Mouse (Mus musculus) left cerebral cortex, adult 18-20 months (tissue): ENCODE results near the gene Trappc3l. TPM values are rescaled to one million over a fixed set of nuclear protein-coding genes. Genes with fewer than 3 reads are reported as not detected.
"Not testable (repeated sequence)": the region's sequence is repeated elsewhere in the genome, so short reads cannot be mapped to it uniquely, and the experiment has no call there.

ENCODE experiments used
- DNase-seq, 2 experiments: peaks; one replicate each; pipeline ENCODE4 v3.0.0; 2021 to 2022; ENCODE audit warnings: low spot score in 2 of 2, mixed read lengths in 1 of 2
- long read RNA-seq, 2 experiments: library from polyadenylated mRNA; stranded (forward); transcript quantifications; one replicate each; pipeline ENCODE4 v2.0.0; 2021
- total RNA-seq, 2 experiments: library from RNA; stranded (reverse); gene quantifications; 2 replicates each; pipeline ENCODE4 v1.2.3; 2021

Trappc3l gene
- under 1 TPM in 1 of 2 experiments, not detected in 1; 0.40 TPM for total RNA-seq
- long read RNA-seq, experiment 1: 0 reads
- long read RNA-seq, experiment 2: 0 reads

DNA sequence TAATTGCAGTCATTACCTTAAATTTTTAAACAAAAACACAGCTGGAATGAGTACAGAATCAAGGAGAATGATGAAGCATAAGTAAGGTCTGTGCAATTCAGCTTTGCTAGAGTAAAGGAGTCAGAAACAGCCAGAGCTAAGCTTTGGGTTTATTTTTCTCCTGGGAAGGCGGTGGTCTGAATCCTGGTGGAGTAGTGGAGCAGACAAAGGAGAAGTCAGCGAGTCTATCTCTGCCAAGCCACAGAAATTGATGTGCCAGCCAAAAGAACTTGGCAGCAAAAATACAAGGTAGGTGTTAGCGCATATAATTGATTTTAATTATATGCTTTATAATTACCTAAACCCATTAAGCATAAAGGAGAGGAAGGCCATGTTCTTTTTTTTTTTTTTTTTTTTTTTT lies at the start of gene Trappc3l:
Gene Trappc3l (plus strand): TSS at position 197 of the 400 bp plus-strand sequence.
- no peak for DNase-seq

DNA sequence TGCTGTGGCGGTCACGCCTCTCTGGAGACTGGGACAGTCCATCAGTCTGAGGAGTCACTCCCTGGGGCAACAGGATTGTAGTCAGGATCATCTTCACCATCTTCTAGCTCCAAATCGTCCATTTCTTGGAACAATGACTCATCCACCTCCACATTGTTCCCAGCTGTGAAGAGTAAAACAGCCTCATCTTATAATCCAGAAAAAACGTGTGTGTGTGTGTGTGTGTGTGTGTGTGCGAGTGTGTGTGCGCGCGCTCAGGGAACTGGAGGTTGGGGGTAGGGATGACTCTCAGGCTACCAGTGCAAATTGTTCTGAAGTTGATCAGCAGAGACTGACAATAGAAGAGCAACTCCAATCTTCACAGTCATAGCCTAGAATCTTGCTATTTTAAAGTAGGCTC lies 40.7 kb upstream of the Trappc3l start:
- not testable (repeated sequence) for DNase-seq

DNA sequence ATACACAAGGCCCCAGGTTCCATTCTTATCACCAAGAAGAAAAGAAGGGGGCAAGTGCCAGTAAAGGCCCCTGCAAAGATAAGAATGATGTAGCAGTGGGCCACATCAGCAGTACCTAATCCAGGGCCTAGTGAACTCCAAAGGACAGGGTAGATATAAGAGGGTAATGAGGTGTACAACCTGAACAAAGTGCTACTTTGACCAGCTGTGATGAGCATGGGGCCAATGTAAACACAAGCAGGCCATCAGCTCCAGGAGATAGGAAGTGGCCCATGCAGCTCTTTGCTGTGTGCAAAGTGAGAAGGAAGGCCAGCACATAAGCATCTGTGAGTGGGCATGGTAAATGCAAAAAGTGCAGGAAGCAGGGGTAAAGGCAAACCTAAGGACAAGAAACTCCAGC lies 39.0 kb upstream of the Trappc3l start:
- no peak for DNase-seq

DNA sequence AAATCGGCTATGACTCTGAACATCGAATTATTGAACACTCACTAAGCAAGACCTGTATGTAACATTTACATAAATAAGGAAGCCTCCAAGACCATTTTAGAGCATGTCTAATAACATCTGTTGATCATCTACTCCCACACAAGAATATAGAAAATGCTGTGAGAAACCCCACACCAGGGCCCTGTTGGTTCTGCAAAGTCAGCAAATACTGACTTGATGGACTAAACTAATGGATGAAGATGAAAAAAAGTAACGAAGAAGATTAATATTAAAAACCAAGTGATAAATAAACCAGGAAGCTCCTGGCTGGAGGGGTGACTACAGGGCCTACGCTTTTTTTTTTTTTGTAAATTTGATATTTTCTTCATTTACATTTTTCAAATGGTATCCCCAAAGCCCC lies 24.8 kb upstream of the Trappc3l start:
- no peak for DNase-seq

DNA sequence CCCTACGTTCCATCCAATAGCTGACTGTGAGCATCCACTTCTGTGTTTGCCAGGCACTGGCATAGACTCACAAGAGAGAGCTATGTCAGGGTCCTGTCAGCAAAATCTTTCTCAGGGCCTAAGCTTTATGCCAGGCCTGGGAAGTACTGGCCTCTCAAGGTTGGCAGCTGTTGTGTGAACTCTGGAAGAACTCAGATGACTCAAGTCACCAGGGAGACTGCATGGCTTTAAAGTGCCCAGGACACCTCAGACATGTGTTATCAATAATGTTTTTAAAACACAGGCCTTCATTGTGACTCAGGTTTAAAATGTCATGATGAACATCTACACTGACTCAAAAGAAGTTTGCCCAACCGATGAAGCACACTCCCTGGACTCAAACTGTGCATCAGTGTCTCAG lies 24.2 kb upstream of the Trappc3l start:
- DNase-seq: no peak

DNA sequence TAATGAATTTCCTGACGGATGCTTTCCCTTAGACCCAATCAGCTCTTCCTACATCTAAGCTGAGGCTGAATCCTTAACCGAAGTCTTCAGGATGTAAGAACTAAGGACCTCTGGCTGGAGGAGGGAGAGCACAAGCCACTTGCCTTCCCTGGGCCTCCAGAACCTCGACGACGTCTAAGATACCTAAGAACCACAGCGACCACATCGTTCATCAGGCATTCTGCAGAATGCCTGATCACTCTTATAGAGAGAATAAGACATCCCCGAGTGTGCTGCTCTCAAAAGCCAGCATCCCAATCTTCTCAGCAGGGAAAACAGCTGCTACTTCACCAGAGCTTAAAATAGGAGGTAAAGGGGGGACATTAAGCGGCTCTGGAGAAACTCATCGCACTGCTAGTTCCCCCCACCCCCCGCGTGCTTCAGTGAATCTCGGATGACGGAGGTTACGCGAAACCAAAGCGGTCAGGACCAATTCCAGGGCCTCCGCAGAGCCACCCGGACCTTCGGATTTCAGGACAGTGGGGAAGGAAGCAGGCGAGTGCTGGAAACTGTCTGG lies 18.6 kb upstream of the Trappc3l start:
- no peak for DNase-seq

DNA sequence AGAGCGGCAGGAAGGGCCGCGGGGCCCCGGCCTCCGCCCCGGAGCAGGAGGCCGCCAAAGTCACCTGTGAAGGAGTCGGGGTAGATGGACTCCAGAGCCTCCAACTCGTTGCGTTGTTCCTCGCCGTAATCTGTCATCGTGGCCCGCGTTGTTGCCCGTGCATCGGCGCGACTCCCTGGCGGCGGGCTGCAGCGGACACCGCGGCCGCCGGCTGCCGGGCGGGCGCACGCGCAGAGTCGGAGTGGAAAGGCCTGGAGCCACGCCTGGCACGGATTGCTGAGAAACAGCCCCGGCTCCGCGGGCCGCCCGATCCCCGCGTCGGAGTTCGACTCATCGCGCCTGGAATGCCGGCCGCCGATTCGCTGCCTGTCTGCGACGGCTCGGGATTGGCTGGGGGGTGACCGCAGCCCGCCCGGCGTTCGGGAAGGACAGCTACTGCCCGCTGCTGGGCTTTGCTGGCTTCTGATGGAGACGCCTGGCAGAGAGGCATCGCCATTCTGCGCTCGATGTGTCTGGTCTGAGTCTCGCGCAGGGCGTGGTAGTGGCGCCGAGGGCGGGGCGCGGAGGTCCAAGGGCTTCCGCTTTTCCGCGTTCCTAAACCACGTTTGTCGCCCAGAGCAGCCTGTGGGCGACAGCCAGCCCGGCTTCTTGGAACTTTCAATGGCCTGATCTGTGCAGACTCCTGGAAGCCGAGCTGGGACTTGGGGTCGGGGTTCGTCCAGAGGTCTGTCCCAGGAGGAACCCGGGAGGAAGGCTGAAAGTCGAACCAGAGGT lies 17.9 kb upstream of the Trappc3l start, which contains the start of gene Rwdd1:
Gene Rwdd1 (minus strand): TSS at position 323 of the 774 bp plus-strand sequence.
- DNase-seq: peak; percentile 96 to 99

DNA sequence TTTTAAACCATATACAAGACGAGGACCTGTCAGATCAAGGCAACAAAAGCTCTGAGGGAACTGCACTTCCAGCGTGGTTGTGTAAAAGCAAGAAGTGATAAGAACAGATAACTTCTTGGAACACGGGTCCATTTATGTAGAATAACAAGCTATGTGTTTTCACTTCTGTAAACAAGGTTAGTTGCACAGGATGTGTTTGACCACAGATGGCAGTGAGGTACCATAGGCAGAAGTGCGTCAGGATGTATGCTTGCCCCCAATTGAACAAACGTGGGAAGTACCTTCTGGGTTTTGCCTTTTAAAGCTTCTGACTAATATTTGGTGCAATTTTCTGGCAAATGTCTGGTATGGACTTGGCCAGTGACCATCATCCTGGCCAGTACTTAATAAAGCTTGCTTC lies 7.1 kb upstream of the Trappc3l start:
- DNase-seq: no peak

DNA sequence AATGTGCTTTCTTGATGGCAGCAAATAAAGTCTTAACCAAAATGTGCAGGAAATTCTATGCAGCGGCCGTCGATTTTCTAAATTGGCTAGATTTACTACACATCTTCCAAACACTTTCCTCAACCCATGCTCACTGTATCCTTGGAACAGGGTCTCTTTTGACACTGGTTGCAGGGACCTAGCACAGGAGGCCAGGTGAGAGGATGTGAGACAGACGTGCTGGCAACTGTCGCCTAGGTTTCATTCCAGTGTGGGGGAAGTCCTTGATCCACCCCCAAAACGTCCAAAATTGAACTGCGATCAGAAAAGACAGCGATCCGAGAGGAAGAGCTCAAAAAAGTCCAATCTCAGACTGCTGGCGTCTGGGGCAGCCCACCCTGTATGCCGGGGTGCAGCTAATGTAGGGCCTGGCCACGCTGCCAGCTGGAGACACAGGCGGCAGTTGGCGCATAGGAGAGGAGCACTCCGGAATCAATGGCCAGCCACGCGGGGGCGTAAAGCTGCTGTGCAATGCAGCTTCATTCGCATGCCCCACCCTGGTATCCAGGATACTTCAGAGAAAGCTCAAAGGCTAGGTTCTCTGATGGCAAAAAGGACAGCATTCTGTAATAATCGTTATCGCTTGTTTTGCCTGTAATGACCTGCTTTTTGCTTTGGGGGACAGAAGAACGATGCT lies 3.6 kb upstream of the Trappc3l start:
- DNase-seq: peak; percentile 76 to 84

DNA sequence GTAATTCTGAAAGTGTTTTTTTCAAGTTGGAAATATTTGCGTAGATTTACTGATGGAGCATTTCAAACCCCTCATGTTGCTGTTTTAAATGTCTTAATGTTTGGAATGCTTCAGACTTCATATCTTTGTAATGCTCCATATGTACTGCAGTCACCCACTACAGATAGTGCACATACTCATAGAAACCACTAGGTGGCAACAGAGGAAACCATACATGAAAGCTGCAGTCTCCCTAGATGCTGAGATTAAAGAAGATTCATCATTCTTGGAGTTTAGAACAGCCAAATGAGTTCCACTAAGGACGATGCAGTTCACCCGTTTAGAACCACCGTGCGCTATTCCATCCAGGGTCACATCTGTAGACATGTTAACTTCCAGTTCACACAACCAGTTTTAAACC lies 810 bp upstream of the Trappc3l start:
- DNase-seq: peak in 1 of 2 experiments; percentile 2

DNA sequence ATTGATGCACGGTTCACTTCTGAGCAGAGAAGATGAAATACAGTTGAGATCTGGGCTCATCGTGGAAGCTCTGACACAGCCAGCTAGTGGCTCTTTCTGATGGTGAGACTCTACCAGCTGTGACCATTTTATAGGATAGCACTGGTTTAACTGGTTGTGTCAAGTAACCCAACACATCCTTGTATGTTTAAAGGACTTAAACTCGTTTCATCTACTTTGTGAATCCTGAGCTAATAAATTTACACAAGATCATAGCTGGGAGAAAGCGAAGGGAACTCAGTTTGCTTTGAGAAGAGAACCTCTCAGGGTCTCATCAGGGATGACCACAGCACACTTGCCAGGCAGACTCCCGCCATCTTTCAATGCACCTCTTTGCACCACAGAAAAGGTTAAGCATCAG lies 6.8 kb downstream of the Trappc3l start, which contains the start of gene Calhm4:
Gene Calhm4 (minus strand): TSS at position 101 of the 400 bp plus-strand sequence.
- DNase-seq: no peak

DNA sequence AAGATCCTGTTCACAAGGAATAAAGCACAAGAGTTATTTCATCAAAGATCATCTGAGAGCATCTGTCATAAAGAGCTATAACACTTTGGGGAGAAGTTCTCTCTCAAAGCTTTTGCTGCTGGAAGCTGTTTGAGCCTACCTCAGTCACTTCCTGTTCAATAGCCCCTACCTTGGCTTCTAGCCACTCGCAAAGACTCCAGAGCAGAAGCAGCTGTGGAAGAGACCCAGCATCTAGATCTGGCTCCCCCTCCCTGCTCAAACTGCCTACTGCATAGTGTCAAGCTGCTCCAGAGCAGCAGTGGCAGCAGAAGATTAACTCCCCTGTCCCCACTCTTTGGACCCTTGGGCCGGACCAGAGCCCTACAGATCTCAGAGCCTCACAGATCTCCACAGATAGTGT lies 16.6 kb downstream of the Trappc3l start:
- DNase-seq: no peak

DNA sequence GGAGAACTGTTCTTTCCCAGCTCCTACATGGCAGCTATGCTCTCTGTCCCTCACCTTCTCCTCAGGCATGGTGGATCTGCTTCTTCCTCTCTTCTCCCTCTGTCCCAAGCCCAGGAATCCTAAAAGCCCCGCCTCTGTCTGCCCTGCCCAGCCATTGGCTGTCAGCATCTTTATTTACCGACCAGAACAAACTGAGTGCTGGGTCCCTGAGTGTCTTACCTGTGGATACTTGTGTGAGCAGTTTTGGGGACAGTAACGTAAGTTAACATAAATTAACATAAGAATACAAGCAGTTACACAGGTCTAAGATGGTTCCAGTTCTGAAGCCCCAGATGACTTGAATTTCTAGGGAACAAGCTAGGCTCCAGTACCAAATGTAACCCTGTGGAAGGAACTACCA lies 29.2 kb downstream of the Trappc3l start:
- DNase-seq: no peak

DNA sequence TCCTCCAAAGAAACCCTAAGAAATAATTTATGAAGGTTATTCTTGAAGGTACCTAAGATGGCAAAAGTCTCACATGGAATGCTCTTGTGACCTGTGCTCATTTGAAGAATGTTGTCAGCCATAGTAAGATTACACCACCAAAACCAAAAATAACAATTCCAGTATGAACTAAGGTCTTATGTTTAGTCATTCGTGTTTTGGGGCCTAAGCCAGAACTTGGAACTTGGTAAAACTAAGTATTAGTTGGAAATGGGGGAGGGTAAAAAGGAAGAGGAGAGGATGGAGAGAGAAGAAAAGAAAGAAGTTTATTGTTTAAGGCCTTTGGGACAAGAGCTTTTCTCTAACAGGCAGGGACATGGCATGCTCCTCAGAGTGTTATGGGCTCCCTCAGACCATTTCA lies 32.2 kb downstream of the Trappc3l start:
- no peak for DNase-seq

DNA sequence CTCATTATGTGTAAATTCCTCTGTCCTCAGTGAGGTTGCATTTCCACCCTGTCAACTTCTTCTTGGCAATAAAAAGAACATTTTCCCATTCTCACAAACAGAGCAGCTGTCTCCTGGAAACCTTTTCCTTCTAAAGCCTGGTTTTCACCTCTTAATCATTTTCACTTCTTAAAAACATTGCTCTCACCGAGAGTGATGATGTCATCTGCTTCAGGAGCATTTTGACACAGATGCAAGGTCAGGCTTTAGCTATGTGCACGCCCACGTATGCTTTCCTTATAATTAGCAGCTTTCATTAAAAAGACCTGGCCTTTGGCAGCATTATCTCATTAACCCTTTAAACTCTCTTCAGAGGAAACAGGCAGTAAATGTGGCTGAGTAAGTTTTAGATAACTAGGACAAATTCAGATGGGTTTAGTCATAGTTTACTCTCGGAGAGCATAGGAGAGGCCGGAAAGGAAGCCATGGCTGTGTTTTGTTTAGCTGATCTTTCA lies 33.6 kb downstream of the Trappc3l start:
- DNase-seq: no peak

DNA sequence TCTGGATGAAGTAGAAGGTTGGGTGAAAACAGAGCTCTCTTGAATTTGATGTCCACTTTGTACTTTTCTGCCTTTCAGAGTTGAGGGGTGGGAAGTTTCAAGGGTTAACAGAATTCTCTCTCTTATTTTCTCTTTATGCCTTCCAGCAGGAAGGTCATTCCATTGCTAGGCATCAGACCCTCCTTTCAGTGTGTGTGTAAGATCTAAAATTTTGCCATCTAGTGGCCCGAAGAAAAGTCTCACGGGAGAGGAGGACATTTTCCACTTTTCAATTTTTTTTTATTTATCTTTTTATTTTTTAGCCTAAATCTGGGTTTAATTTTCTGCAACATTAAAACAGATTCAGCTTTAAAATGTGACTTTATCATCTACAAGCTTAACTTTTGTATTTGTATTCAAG lies 34.3 kb downstream of the Trappc3l start:
- no peak for DNase-seq

DNA sequence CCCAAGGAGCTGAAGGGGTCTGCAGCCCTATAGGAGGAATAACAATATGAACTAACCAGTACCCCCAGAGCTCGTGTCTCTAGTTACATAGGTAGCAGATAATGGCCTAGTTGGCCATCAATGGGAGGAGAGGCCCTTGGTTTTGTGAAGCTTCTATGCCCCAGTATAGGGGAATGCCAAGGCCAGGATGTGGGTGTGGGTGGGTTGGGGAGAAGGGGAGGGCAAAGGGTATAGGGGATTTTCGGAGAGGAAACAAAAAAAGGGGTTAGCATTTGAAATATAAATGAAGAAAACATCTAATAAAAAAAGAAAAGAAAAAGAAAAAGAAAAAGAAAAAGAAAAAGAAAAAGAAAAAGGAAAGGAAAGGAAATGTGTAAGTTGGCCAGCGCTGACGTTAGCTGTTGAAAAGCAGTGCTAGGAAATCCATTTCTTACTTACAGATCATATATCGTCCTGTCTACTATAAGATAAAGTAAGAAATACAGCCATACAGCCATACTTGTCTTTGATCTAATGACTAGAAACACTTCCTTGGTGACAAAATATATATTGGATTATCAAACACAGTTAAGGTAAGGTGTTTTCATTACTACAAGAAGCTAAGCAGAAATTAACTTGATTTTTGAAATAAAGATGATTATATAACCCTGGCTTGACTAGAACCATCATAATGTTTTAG lies 37.3 kb downstream of the Trappc3l start:
- no peak for DNase-seq

DNA sequence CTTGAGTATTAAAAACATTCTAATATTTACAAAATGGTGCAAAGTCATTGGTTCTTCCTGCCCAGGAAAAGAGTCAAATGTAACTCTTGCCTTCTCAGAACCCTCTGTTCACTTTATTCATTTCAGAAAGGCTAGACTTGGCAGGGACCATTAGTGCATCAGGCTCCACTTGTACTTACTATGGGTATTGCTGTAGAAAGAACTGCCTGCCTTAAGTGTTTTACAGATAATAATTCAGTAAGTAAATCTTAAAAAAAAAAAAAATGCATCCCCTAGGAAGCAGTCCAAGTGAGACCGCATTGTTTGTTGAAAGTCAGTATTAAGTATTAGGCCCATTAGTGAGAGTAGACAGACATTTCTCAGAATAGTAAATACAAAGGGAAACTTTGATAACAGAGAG lies 49.1 kb downstream of the Trappc3l start:
- no peak for DNase-seq

DNA sequence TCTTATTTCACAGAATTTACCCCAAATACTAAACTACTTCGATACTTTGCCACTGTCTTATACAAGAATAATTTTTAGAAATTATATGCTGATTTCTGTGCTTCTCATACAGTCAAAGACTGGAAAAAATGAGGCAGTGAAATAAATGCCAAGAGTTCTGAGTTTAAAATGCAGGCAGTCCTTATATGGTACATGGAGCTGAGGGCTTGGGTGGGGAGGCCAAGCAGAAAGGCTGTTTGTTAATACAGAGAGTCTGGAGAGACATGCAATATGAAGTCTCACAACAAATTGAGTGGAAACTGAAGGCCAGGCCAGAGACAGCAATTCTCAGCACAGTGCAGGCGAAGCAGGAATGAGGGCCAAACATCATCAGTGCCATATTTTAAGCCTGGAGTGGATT lies 51.1 kb downstream of the Trappc3l start:
- no peak for DNase-seq

DNA sequence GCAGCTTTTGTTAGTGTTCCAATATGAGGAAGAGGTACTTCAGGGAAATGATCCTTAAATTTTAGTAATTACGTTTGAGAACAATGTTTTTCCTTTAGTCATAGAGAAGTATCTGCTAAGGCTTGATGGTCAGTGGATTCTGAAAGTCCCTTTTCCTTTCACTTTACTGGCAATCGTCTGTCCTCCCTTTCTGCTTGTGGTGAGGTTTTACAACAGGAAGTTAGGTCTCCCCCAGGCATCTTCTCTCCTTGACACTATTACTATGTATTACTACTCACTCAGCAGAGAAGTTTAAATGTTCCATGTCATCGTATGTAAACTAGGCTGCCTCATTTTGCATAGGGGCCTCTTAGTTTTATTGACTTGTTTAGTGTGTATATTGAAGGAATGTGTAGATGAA lies 52.1 kb downstream of the Trappc3l start:
- no peak for DNase-seq

DNA sequence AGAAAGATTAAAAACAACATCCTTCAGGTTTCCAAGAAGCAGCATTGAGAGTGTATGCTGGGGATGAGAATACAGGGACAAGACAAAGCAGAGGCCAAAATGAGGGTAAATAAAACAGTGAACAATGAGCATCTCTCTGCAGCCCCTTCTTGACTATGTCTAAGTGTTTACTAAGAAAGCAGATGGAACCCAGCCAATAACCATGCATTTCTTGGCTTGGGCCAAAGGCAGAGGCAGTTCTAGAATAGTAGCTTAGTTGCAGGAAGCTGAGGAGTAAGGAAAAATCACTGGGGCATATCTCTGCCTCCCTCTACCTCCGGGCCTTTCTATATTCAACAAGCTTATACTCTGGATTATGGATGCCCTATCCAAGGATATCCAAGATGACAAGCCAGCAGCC lies 53.1 kb downstream of the Trappc3l start:
- no peak for DNase-seq
